Mouse (Mus musculus) olfactory bulb, adult 2 months (tissue): Measurements from ENCODE around the gene Rad54l2.

ENCODE experiments used
- CTCF ChIP-seq: fragments of 200-500 bp; IDR thresholded peaks from 2 replicates; pipeline ENCODE4 v1.5.1; 2012; ENCODE audit warnings: low read depth, mild to moderate bottlenecking, low read length, moderate library complexity; ENCODE audit not compliant: insufficient read depth
- POLR2A ChIP-seq: fragments of 200-500 bp; IDR thresholded peaks from 2 replicates; pipeline ENCODE4 v1.6.1; 2012; ENCODE audit warnings: mild to moderate bottlenecking, low read depth, low read length, moderate library complexity; ENCODE audit not compliant: insufficient read depth

GRCm38 (mm10) chr9:106738199-106738985 is 50.6 kb downstream of the Rad54l2 start:
- no peak for TF ChIP-seq CTCF
- no peak for TF ChIP-seq POLR2A
